Mouse (Mus musculus): ENCODE results near the gene Vtn. TPM values are rescaled to one million over a fixed set of nuclear protein-coding genes. Genes with fewer than 3 reads are reported as not detected.
A peak's percentile ranks its signal among the peaks of the same experiment; 100 is the strongest.
"Not testable (repeated sequence)": the region's sequence is repeated elsewhere in the genome, so short reads cannot be mapped to it uniquely, and the experiment has no call there.

Vtn gene
- total and polyA plus RNA-seq, 3 experiments: 21.6 to 44.6 (median 24.6) TPM

- no peaks in the 10 kb centered on the region for H3K27me3 ChIP-seq (ENCODE audit: control insufficient read depth, insufficient read depth, low read length)
- H3K4me1 ChIP-seq (ENCODE audit: control insufficient read depth, insufficient read depth, low read length): peaks cover 5% of the 10 kb centered on the region
- H3K36me3 ChIP-seq (ENCODE audit: control insufficient read depth, insufficient read depth, low read length): peaks cover 21% of the 10 kb centered on the region
- H3K4me3 ChIP-seq: no peak overlapping the region
- H3K27ac ChIP-seq: peak overlapping the region; percentile 55
- H3K9ac ChIP-seq (ENCODE audit: low read depth, low read length): no peak overlapping the region
- H3K79me2 ChIP-seq (replicated peaks; ENCODE audit: control insufficient read depth, insufficient read depth, low read length): no peaks in the 10 kb centered on the region
- WGBS: 97% methylated on average over 1 of the region's 1 CpGs
- peak; percentile 72 for TF ChIP-seq CTCF (IDR thresholded peaks at IDR 0.05)
- TF ChIP-seq EP300 (IDR thresholded peaks at IDR 0.05; ENCODE audit: insufficient read depth, low read depth, low read length): no peak
- 0 out of 2 replicates have a peak, but pooled peaks have one; percentile 7 for TF ChIP-seq POLR2A (IDR thresholded peaks at IDR 0.05; ENCODE audit: insufficient read depth, low read depth, low read length)
- intact Hi-C loops (cut with DNase I): loop anchor here (2.0 kb wide), 1 partner anchor 28 kb away; the partner anchor contains the start of gene Tmem97
- DNase-seq: peak; percentile 34 to 41
Observed at GRCm38 (mm10) chr11:78522481-78522997, 23.6 kb downstream of the Vtn start.

GRCm38 (mm10) chr11:78523241-78523955 lies 24.5 kb downstream of the Vtn start:
- no peak overlapping the region for H3K4me3 ChIP-seq
- peaks cover 5% of the 10 kb centered on the region for H3K4me1 ChIP-seq (ENCODE audit: control insufficient read depth, insufficient read depth, low read length)
- H3K9ac ChIP-seq (ENCODE audit: low read depth, low read length): no peak overlapping the region
- WGBS: 45% methylated on average over 9 of the region's 9 CpGs
- TF ChIP-seq CTCF (IDR thresholded peaks at IDR 0.05): no peak
- peak overlapping the region; percentile 31 for H3K27ac ChIP-seq
- H3K27me3 ChIP-seq (ENCODE audit: control insufficient read depth, insufficient read depth, low read length): no peaks in the 10 kb centered on the region
- peaks cover 21% of the 10 kb centered on the region for H3K36me3 ChIP-seq (ENCODE audit: control insufficient read depth, insufficient read depth, low read length)
- DNase-seq: no peak
- intact Hi-C loops (cut with DNase I): loop anchor here (2.0 kb wide), 1 partner anchor 27 kb away; the partner anchor contains the start of gene Tmem97
- H3K79me2 ChIP-seq (replicated peaks; ENCODE audit: control insufficient read depth, insufficient read depth, low read length): no peaks in the 10 kb centered on the region

GRCm38 (mm10) chr11:78524838-78525237 lies 25.9 kb downstream of the Vtn start:
- intact Hi-C loops (cut with DNase I): no loop called here
- 67% methylated on average over 2 of the region's 2 CpGs for WGBS
- TF ChIP-seq CTCF (IDR thresholded peaks at IDR 0.05) (no peak), EP300 (IDR thresholded peaks at IDR 0.05; ENCODE audit: insufficient read depth, low read depth, low read length) (no peak), POLR2A (IDR thresholded peaks at IDR 0.05; ENCODE audit: insufficient read depth, low read depth, low read length) (no peak)
- no peak for DNase-seq
- Histone ChIP-seq H3K9ac (ENCODE audit: low read depth, low read length) (no peak overlapping the region), H3K27ac (no peak overlapping the region), H3K4me1 (ENCODE audit: control insufficient read depth, insufficient read depth, low read length) (peaks cover 6% of the 10 kb centered on the region), H3K4me3 (no peak overlapping the region), H3K79me2 (replicated peaks; ENCODE audit: control insufficient read depth, insufficient read depth, low read length) (peaks cover under 1% of the 10 kb centered on the region; the same call in 1 of the 2 replicates), H3K36me3 (ENCODE audit: control insufficient read depth, insufficient read depth, low read length) (peaks cover 21% of the 10 kb centered on the region), H3K27me3 (ENCODE audit: control insufficient read depth, insufficient read depth, low read length) (no peaks in the 10 kb centered on the region)

GRCm38 (mm10) chr11:78528714-78529113 lies 29.8 kb downstream of the Vtn start:
- 90% methylated on average over 9 of the region's 9 CpGs for WGBS
- no peaks in the 10 kb centered on the region for H3K27me3 ChIP-seq (ENCODE audit: control insufficient read depth, insufficient read depth, low read length)
- H3K9ac ChIP-seq (ENCODE audit: low read depth, low read length): no peak overlapping the region
- H3K79me2 ChIP-seq (replicated peaks; ENCODE audit: control insufficient read depth, insufficient read depth, low read length): peaks cover 6% of the 10 kb centered on the region; the same call in 1 of the 2 replicates
- no peak overlapping the region for H3K27ac ChIP-seq
- TF ChIP-seq EP300 (IDR thresholded peaks at IDR 0.05; ENCODE audit: insufficient read depth, low read depth, low read length): no peak
- H3K4me3 ChIP-seq: no peak overlapping the region
- DNase-seq: no peak
- H3K4me1 ChIP-seq (ENCODE audit: control insufficient read depth, insufficient read depth, low read length): peaks cover 7% of the 10 kb centered on the region
- H3K36me3 ChIP-seq (ENCODE audit: control insufficient read depth, insufficient read depth, low read length): peaks cover 12% of the 10 kb centered on the region
- intact Hi-C loops (cut with DNase I): no loop called here

GRCm38 (mm10) chr11:78530001-78530400 lies 31.1 kb downstream of the Vtn start:
- TF ChIP-seq CTCF (IDR thresholded peaks at IDR 0.05) (no peak), EP300 (IDR thresholded peaks at IDR 0.05; ENCODE audit: insufficient read depth, low read depth, low read length) (no peak)
- intact Hi-C loops (cut with DNase I): no loop called here
- Histone ChIP-seq H3K27ac (peak overlapping the region; percentile 83), H3K27me3 (ENCODE audit: control insufficient read depth, insufficient read depth, low read length) (no peaks in the 10 kb centered on the region), H3K36me3 (ENCODE audit: control insufficient read depth, insufficient read depth, low read length) (peaks cover 9% of the 10 kb centered on the region), H3K4me3 (peak overlapping the region; percentile 26; the same call in 1 of the 2 replicates), H3K4me1 (ENCODE audit: control insufficient read depth, insufficient read depth, low read length) (peaks cover 11% of the 10 kb centered on the region), H3K9ac (ENCODE audit: low read depth, low read length) (peak overlapping the region; percentile 3; the same call in 1 of the 2 replicates), H3K79me2 (replicated peaks; ENCODE audit: control insufficient read depth, insufficient read depth, low read length) (peaks cover 8% of the 10 kb centered on the region; the same call in 1 of the 2 replicates)
- no peak for DNase-seq
- WGBS: 83% methylated on average over 12 of the region's 12 CpGs

GRCm38 (mm10) chr11:78531046-78531445 lies 32.2 kb downstream of the Vtn start:
- TF ChIP-seq POLR2A (IDR thresholded peaks at IDR 0.05; ENCODE audit: insufficient read depth, low read depth, low read length) (no peak), EP300 (IDR thresholded peaks at IDR 0.05; ENCODE audit: insufficient read depth, low read depth, low read length) (peak; percentile 78)
- intact Hi-C loops (cut with DNase I): no loop called here
- Histone ChIP-seq H3K27me3 (ENCODE audit: control insufficient read depth, insufficient read depth, low read length) (no peaks in the 10 kb centered on the region), H3K27ac (peak overlapping the region; percentile 83), H3K4me3 (peak overlapping the region; percentile 26), H3K36me3 (ENCODE audit: control insufficient read depth, insufficient read depth, low read length) (peaks cover 9% of the 10 kb centered on the region), H3K9ac (ENCODE audit: low read depth, low read length) (no peak overlapping the region; the same call in 1 of the 2 replicates), H3K79me2 (replicated peaks; ENCODE audit: control insufficient read depth, insufficient read depth, low read length) (peaks cover 8% of the 10 kb centered on the region; the same call in 1 of the 2 replicates), H3K4me1 (ENCODE audit: control insufficient read depth, insufficient read depth, low read length) (peaks cover 13% of the 10 kb centered on the region)
- peak; percentile 66 to 77 for DNase-seq
- WGBS: 30% methylated on average over 6 of the region's 6 CpGs

GRCm38 (mm10) chr11:78531515-78531914 lies 32.6 kb downstream of the Vtn start:
- DNase-seq; H3K9ac ChIP-seq (ENCODE audit: low read depth, low read length); H3K79me2 ChIP-seq (replicated peaks; ENCODE audit: control insufficient read depth, insufficient read depth, low read length); H3K27me3 ChIP-seq (ENCODE audit: control insufficient read depth, insufficient read depth, low read length); H3K36me3 ChIP-seq (ENCODE audit: control insufficient read depth, insufficient read depth, low read length); H3K4me3 ChIP-seq; intact Hi-C loops (cut with DNase I): not testable (repeated sequence)
- H3K27ac ChIP-seq: peak overlapping the region; percentile 83
- peaks cover 13% of the 10 kb centered on the region for H3K4me1 ChIP-seq (ENCODE audit: control insufficient read depth, insufficient read depth, low read length)
- WGBS: 60% methylated on average over 10 of the region's 10 CpGs
